Mouse (Mus musculus) neutrophil, adult 83 days (primary cell): ENCODE measurements around the gene Cxcr4. TPM values are rescaled to one million over a fixed set of nuclear protein-coding genes. Genes with fewer than 3 reads are reported as not detected.

Experiments used
- total RNA-seq, 2 experiments: library from RNA; stranded (reverse); gene quantifications; one replicate each; pipeline ENCODE4 v1.2.4; 2023

Cxcr4 gene
- 100 to 1,000 TPM; 528 to 595 TPM for total RNA-seq

GRCm38 (mm10) chr1:128592211-128592741 is at the start of gene Cxcr4:
TSS of gene Cxcr4 (minus strand) at chr1:128592293.

Other genes with a start within 250 kb of the Cxcr4 start
- 100 to 1,000 TPM in 1 of 2 experiments, 10 to 100 TPM in 1; 97.7 to 117 TPM for gene Mcm6, start 232.6 kb downstream of the Cxcr4 start, total RNA-seq
- 10 to 100 TPM; 70.1 to 82.4 TPM for gene Dars, start 174.9 kb downstream of the Cxcr4 start, total RNA-seq